8 mouse cellular contexts compared by ENCODE assay signal in the genomic region with DNA sequence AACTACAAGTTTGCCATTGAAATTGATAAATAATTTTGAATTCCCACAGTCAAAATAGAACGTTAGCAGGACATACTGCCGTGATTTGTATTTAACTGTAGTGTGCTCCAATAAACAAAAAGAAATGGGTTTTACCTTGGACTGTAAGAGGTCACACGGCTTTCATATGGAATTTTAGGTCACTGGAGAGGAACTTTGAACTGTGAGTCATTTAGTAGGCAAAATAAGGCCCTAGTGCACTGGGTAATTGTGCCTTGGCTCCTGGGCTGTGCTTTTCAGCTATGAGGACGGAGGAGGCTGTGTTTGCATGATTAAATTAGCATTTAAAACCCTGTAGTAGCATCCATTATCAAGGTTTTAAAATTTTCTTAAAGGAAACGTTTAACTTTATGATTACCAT. TPM values are rescaled to one million over a fixed set of nuclear protein-coding genes. Genes with fewer than 3 reads are reported as not detected.
DNase-seq lines count a peak whose midpoint lies in the region; ATAC-seq and TF ChIP-seq lines count a peak whose summit lies in the region.

No protein-coding gene starts in this region.

- TF ChIP-seq POLR2A in cerebellum, adult 2 months (IDR thresholded peaks at IDR 0.05; ENCODE audit: borderline replicate concordance, insufficient read depth, low read length): no peak
- TF ChIP-seq POLR2A in olfactory bulb, adult 2 months (IDR thresholded peaks at IDR 0.05; ENCODE audit: insufficient read depth, low read depth, low read length): no peak

- peak overlapping the region; percentile 59; the same call in 1 of the 2 replicates for H3K27ac ChIP-seq in cerebellum, adult 2 months (ENCODE audit: insufficient read depth, low read length)
- H3K27ac ChIP-seq in lung, postnatal 0 days (ENCODE audit: low read length): no peak overlapping the region
- H3K27ac ChIP-seq in olfactory bulb, adult 2 months (ENCODE audit: insufficient read depth, low read depth, low read length): peak overlapping the region; percentile 48; the same call in 1 of the 2 replicates

- no peak for ATAC-seq in lung, postnatal 0 days
- no peak for ATAC-seq in erythroblast, adult 5-6 weeks (replicated peaks; ENCODE audit: low FRiP score, poor library complexity, severe bottlenecking)

- WGBS in cerebellum, adult 2 months: 4% methylated on average over 5 of the region's 5 CpGs
- 44% methylated on average over 5 of the region's 5 CpGs for WGBS in lung, postnatal 0 days
- WGBS in olfactory bulb, adult 2 months: 20% methylated on average over 5 of the region's 5 CpGs

- H3K4me2 ChIP-seq in lung, postnatal 0 days (replicated peaks; ENCODE audit: low read depth, low read length): peak overlapping the region; percentile 96

- H3K4me3 ChIP-seq in cerebellum, adult 2 months (replicated peaks; ENCODE audit: insufficient read depth, low read depth, low read length): peak overlapping the region; percentile 87
- peak overlapping the region; percentile 98 for H3K4me3 ChIP-seq in lung, postnatal 0 days (ENCODE audit: low read depth, low read length)
- H3K4me3 ChIP-seq in olfactory bulb, adult 2 months (ENCODE audit: insufficient read depth, low read depth, low read length): no peak overlapping the region

- H3K27me3 ChIP-seq in cerebellum, adult 2 months (ENCODE audit: control insufficient read depth, insufficient read depth, low read length): no peaks in the 10 kb centered on the region
- no peaks in the 10 kb centered on the region for H3K27me3 ChIP-seq in lung, postnatal 0 days (replicated peaks; ENCODE audit: insufficient read depth, low read length)

- H3K9me3 ChIP-seq in lung, postnatal 0 days (ENCODE audit: low read length): no peaks in the 10 kb centered on the region

- no peaks in the 10 kb centered on the region for H3K36me3 ChIP-seq in lung, postnatal 0 days (ENCODE audit: insufficient read depth, low read length)

- no peak for TF ChIP-seq EP300 in lung, postnatal 0 days (IDR thresholded peaks at IDR 0.05)

- no peak for DNase-seq in cerebellum, adult 2 months
- no peak for DNase-seq in cerebellum, adult 9-11 months
- no peak for DNase-seq in lung, postnatal 0 days (ENCODE audit: low spot score)
- DNase-seq in lung, adult 18-20 months: no peak
- peak; percentile 21 to 54 for DNase-seq in kidney, postnatal 36 days
- no peak for DNase-seq in adrenal gland, adult 2 months

- no peak overlapping the region for H3K9ac ChIP-seq in lung, postnatal 0 days (replicated peaks; ENCODE audit: low read depth)

- TF ChIP-seq CTCF in cerebellum, adult 2 months (IDR thresholded peaks at IDR 0.05; ENCODE audit: borderline replicate concordance, insufficient read depth, low read depth, low read length): no peak
- TF ChIP-seq CTCF in lung, postnatal 0 days (IDR thresholded peaks at IDR 0.05): no peak
- no peak for TF ChIP-seq CTCF in olfactory bulb, adult 2 months (IDR thresholded peaks at IDR 0.05; ENCODE audit: insufficient read depth, low read depth, low read length)

- peaks cover 9% of the 10 kb centered on the region for H3K4me1 ChIP-seq in cerebellum, adult 2 months (ENCODE audit: control insufficient read depth, insufficient read depth, low read length)
- peaks cover 5% of the 10 kb centered on the region for H3K4me1 ChIP-seq in lung, postnatal 0 days (ENCODE audit: insufficient read depth, low read depth, low read length)
- peaks cover 6% of the 10 kb centered on the region for H3K4me1 ChIP-seq in olfactory bulb, adult 2 months (ENCODE audit: control insufficient read depth, insufficient read depth, low read length)

RNA-seq across cellular contexts. Expression of gene Cpeb2, which starts 3.0 kb away (rescaled TPM):
- 31.1 and 31.8 TPM in 2 replicates for polyA plus RNA-seq in cerebellum, adult 2 months (2012; rRNA removed)
- 2.1 and 2.8 TPM in 2 replicates for polyA plus RNA-seq in lung, postnatal 0 days (2015; fragmentation: Nextera tagmentation; extraction: Ambion mirVana)
- polyA plus RNA-seq in olfactory bulb, adult 2 months (2012; ENCODE audit: insufficient read depth, insufficient read length, low replicate concordance, missing spikeins): not detected in 2 replicates
- 10 to 100 TPM; 20.7 to 53.9 TPM for total RNA-seq in adrenal gland, adult 2 months (2021)
- 24.8 and 48.0 TPM in 2 replicates for polyA plus RNA-seq in adrenal gland, adult 2 months (2012; rRNA removed)
- 3.3 and 12.1 TPM in 2 replicates for total RNA-seq in erythroblast, adult 5-6 weeks (2015; ENCODE audit: low replicate concordance)
- 1.8 and 2.0 TPM in 2 replicates for total RNA-seq in erythroblast, adult 5-6 weeks (2017; ENCODE audit: low replicate concordance)

Comparison
In these comparisons a context has a peak if more than half of its experiments do, and no peak if none do; other contexts are left out.
1. DNase-seq: peak in kidney, postnatal 36 days (2 of 2); none in cerebellum, adult 2 months (0 of 2), cerebellum, adult 9-11 months (single experiment), lung, postnatal 0 days (single experiment), lung, adult 18-20 months (0 of 2) and adrenal gland, adult 2 months (single experiment).